Mouse (Mus musculus): ENCODE measurements around the gene Ier3. TPM values are rescaled to one million over a fixed set of nuclear protein-coding genes. Genes with fewer than 3 reads are reported as not detected.
A peak's percentile ranks its signal among the peaks of the same experiment; 100 is the strongest.

Ier3 gene
- total RNA-seq, 2 experiments from 2014 or later, result 4.8 to 5.1 TPM

- no peak for DNase-seq
- intact Hi-C loops (cut with DNase I), result no loop called here
These were observed 10.4 kb upstream of the Ier3 start for GRCm38 (mm10) chr17:35810900-35811648.

- intact Hi-C loops (cut with DNase I), result no loop called here
- no peak for DNase-seq
These were observed 9.2 kb upstream of the Ier3 start for GRCm38 (mm10) chr17:35812307-35812706.

- intact Hi-C loops (cut with DNase I), result no loop called here
These were observed 8.7 kb upstream of the Ier3 start for GRCm38 (mm10) chr17:35812736-35813135.

GRCm38 (mm10) chr17:35813245-35813647, 8.2 kb upstream of the Ier3 start:
- peak; percentile 81 for DNase-seq
- intact Hi-C loops (cut with DNase I), result no loop called here

More at GRCm38 (mm10) chr17:35812736-35813135, 8.7 kb upstream of the Ier3 start:
- no peak for DNase-seq

GRCm38 (mm10) chr17:35813653-35814052, 7.8 kb upstream of the Ier3 start:
- intact Hi-C loops (cut with DNase I), result no loop called here

GRCm38 (mm10) chr17:35814678-35815077, 6.8 kb upstream of the Ier3 start:
- DNase-seq, result no peak
- intact Hi-C loops (cut with DNase I), result no loop called here

More at GRCm38 (mm10) chr17:35813653-35814052, 7.8 kb upstream of the Ier3 start:
- no peak for DNase-seq

GRCm38 (mm10) chr17:35815836-35816235, 5.6 kb upstream of the Ier3 start:
- DNase-seq, result no peak
- intact Hi-C loops (cut with DNase I), result no loop called here

- intact Hi-C loops (cut with DNase I), result no loop called here
- no peak for DNase-seq
These were observed 4.8 kb upstream of the Ier3 start for GRCm38 (mm10) chr17:35816686-35817085.

- intact Hi-C loops (cut with DNase I), result no loop called here
- no peak for DNase-seq
These were observed 4.3 kb upstream of the Ier3 start for GRCm38 (mm10) chr17:35817226-35817625.

- intact Hi-C loops (cut with DNase I), result loop anchor here (5.0 kb wide), 1 partner anchor 78 kb away; no protein-coding TSS in a partner anchor
- no peak for DNase-seq
These were observed 1.4 kb upstream of the Ier3 start for GRCm38 (mm10) chr17:35820111-35820510.

- intact Hi-C loops (cut with DNase I), result loop anchor here (5.0 kb wide), 1 partner anchor 80 kb away; no protein-coding TSS in a partner anchor
- DNase-seq, result peak; percentile 22
These were observed 1.1 kb downstream of the Ier3 start for GRCm38 (mm10) chr17:35822564-35822963.

GRCm38 (mm10) chr17:35822964-35823937, 1.8 kb downstream of the Ier3 start, which contains the start of gene Flot1:
Gene Flot1 (plus strand): TSS chr17:35823230.
- peak; percentile 93 for DNase-seq
- intact Hi-C loops (cut with DNase I), result loop anchor here (5.0 kb wide), 1 partner anchor 81 kb away; no protein-coding TSS in a partner anchor

GRCm38 (mm10) chr17:35824402-35824801, 2.9 kb downstream of the Ier3 start:
- intact Hi-C loops (cut with DNase I), result loop anchor here (5.0 kb wide), 1 partner anchor 82 kb away; no protein-coding TSS in a partner anchor
- DNase-seq, result no peak

GRCm38 (mm10) chr17:35825109-35825850, 3.8 kb downstream of the Ier3 start:
- intact Hi-C loops (cut with DNase I), result no loop called here
- DNase-seq, result no peak

GRCm38 (mm10) chr17:35829737-35830136, 8.3 kb downstream of the Ier3 start:
- intact Hi-C loops (cut with DNase I), result loop anchor here (2.0 kb wide), 1 partner anchor 43 kb away; no protein-coding TSS in a partner anchor
- peak; percentile 84 for DNase-seq

- DNase-seq, result no peak
- intact Hi-C loops (cut with DNase I), result no loop called here
These were observed 11.1 kb downstream of the Ier3 start for GRCm38 (mm10) chr17:35832400-35833238.

- peak; percentile 29 for DNase-seq
- intact Hi-C loops (cut with DNase I), result no loop called here
These were observed 11.8 kb downstream of the Ier3 start for GRCm38 (mm10) chr17:35833239-35833751.

- intact Hi-C loops (cut with DNase I), result loop anchor here (2.0 kb wide), 1 partner anchor 33 kb away; no protein-coding TSS in a partner anchor
- DNase-seq, result no peak
These were observed 12.4 kb downstream of the Ier3 start for GRCm38 (mm10) chr17:35833894-35834293.

All from left cerebral cortex, postnatal 4 days (tissue).